Mouse (Mus musculus) lung, postnatal 0 days (tissue): ENCODE measurements around the gene Lmntd1. TPM values are rescaled to one million over a fixed set of nuclear protein-coding genes. Genes with fewer than 3 reads are reported as not detected.

ENCODE experiments used
- ATAC-seq: fragments of 200-750 bp; cut with Nextera tagmentation; 2 replicates; pipeline ENCODE4 v1.8.0; 2017; ENCODE audit warnings: moderate library complexity
- DNase-seq: peaks from one replicate; pipeline ENCODE4 v3.0.0-alpha.2; 2016; ENCODE audit warnings: low spot score
- H3K27ac ChIP-seq: fragments of 300-500 bp; sonication (generic); 2 replicates; pipeline ENCODE4 v1.5.1; 2014; ENCODE audit warnings: antibody characterized with exemption, mild to moderate bottlenecking, low read length, mixed read lengths
- H3K27me3 ChIP-seq: fragments of 300-500 bp; sonication (generic); replicated peaks from 2 replicates; pipeline ENCODE4 v1.6.1; 2014; ENCODE audit warnings: low read length, mixed read lengths; ENCODE audit not compliant: insufficient read depth
- H3K36me3 ChIP-seq: fragments of 300-500 bp; sonication (generic); 2 replicates; pipeline ENCODE4 v1.6.1; 2014; ENCODE audit warnings: low read length, mixed read lengths; ENCODE audit not compliant: insufficient read depth
- H3K4me1 ChIP-seq: fragments of 300-500 bp; sonication (generic); 2 replicates; pipeline ENCODE4 v1.6.1; 2014; ENCODE audit warnings: antibody characterized with exemption, low read depth, low read length, mixed read lengths; ENCODE audit not compliant: insufficient read depth
- H3K4me2 ChIP-seq: fragments of 300-500 bp; sonication (generic); replicated peaks from 2 replicates; pipeline ENCODE4 v1.6.1; 2014; ENCODE audit warnings: low read depth, mild to moderate bottlenecking, low read length, moderate library complexity, mixed read lengths
- H3K4me3 ChIP-seq: fragments of 300-500 bp; sonication (generic); 2 replicates; pipeline ENCODE4 v1.5.1; 2014; ENCODE audit warnings: low read depth, low read length
- H3K9ac ChIP-seq: fragments of 300-500 bp; sonication (generic); replicated peaks from 2 replicates; pipeline ENCODE4 v1.6.1; 2014; ENCODE audit warnings: low read depth, mild to moderate bottlenecking
- H3K9me3 ChIP-seq: fragments of 300-500 bp; sonication (generic); 2 replicates; pipeline ENCODE4 v1.6.1; 2016; ENCODE audit warnings: low read length, mixed read lengths
- CTCF ChIP-seq: IDR thresholded peaks from 2 replicates; pipeline ENCODE4 v1.5.1; 2016; ENCODE audit warnings: antibody characterized with exemption, mild to moderate bottlenecking
- EP300 ChIP-seq: IDR thresholded peaks from 2 replicates; pipeline ENCODE4 v1.6.1; 2016; ENCODE audit warnings: antibody characterized with exemption, mild to moderate bottlenecking, control low read depth
- WGBS: fragments of 180-500 bp; shearing (Covaris S2); extraction: QIAGEN DNeasy Blood & Tissue Kit; methylation state at CpG from one replicate; pipeline ENCODE4 v1.1.7; 2014; 5-methylcytosine and 5-hydroxymethylcytosine counted together
- polyA plus RNA-seq: library from polyadenylated mRNA; unstranded; fragments of >200 nt; fragmentation: Nextera tagmentation; extraction: Ambion mirVana; gene quantifications from 2 replicates; pipeline ENCODE4 v1.2.1, GENCODE M21; 2015

Lmntd1 gene
- polyA plus RNA-seq, 1 experiment from 2014 or later: 0.74 TPM

GRCm38 (mm10) chr6:145567832-145568231, 46.3 kb downstream of the Lmntd1 start:
- Histone ChIP-seq H3K4me3 (no peak overlapping the region), H3K27ac (peak overlapping the region; percentile 47; the same call in 1 of the 2 replicates), H3K9ac (no peak overlapping the region), H3K4me2 (no peak overlapping the region), H3K27me3 (no peaks in the 10 kb centered on the region), H3K9me3 (no peaks in the 10 kb centered on the region; the same call in 1 of the 2 replicates), H3K36me3 (no peaks in the 10 kb centered on the region), H3K4me1 (peaks cover 12% of the 10 kb centered on the region; the same call in 1 of the 2 replicates)
- WGBS: 85% methylated on average over 3 of the region's 3 CpGs
- TF ChIP-seq CTCF (no peak), EP300 (no peak)
- DNase-seq (no peak), ATAC-seq (no peak)

- peak overlapping the region; percentile 47; the same call in 1 of the 2 replicates for H3K27ac ChIP-seq
- DNase-seq: peak; percentile 59
- 34% methylated on average over 8 of the region's 8 CpGs for WGBS
- no peak overlapping the region for H3K4me3 ChIP-seq
- no peaks in the 10 kb centered on the region; the same call in 1 of the 2 replicates for H3K9me3 ChIP-seq
- ATAC-seq: peak; percentile 76
- H3K36me3 ChIP-seq: no peaks in the 10 kb centered on the region
- TF ChIP-seq CTCF (no peak), EP300 (peak; percentile 80)
- H3K4me2 ChIP-seq: no peak overlapping the region
- peaks cover 12% of the 10 kb centered on the region; the same call in 1 of the 2 replicates for H3K4me1 ChIP-seq
- H3K27me3 ChIP-seq: no peaks in the 10 kb centered on the region
- no peak overlapping the region for H3K9ac ChIP-seq
These were observed 46.8 kb downstream of the Lmntd1 start for GRCm38 (mm10) chr6:145567296-145567695.

GRCm38 (mm10) chr6:145565663-145566062, 48.5 kb downstream of the Lmntd1 start:
- H3K4me2 ChIP-seq: no peak overlapping the region
- H3K27ac ChIP-seq: no peak overlapping the region
- 88% methylated on average over 5 of the region's 5 CpGs for WGBS
- no peaks in the 10 kb centered on the region for H3K36me3 ChIP-seq
- H3K4me3 ChIP-seq: no peak overlapping the region
- TF ChIP-seq CTCF (no peak), EP300 (no peak)
- no peaks in the 10 kb centered on the region; the same call in 1 of the 2 replicates for H3K9me3 ChIP-seq
- no peak overlapping the region for H3K9ac ChIP-seq
- DNase-seq (no peak), ATAC-seq (no peak)
- peaks cover 12% of the 10 kb centered on the region; the same call in 1 of the 2 replicates for H3K4me1 ChIP-seq
- no peaks in the 10 kb centered on the region for H3K27me3 ChIP-seq

DNA sequence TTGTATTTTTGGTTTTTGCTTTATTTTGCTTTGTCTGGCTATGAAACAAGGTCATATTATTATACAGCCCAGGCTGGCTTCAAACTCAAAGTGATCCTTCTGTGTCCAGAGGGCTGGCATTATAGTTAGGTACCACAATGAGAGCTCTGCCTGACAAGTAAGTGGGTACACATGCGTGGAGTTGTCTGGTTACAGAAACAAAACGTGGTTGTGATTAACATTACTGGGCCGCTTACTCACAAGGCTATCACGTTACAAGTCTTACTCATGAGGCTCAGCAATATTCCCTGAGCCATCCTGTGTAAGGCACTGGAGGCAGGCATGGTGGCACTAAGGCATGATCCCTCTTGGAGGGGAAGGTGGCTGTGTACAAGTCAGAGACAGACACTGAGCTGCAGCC, 49.4 kb downstream of the Lmntd1 start:
- Histone ChIP-seq H3K27me3 (no peaks in the 10 kb centered on the region), H3K9ac (no peak overlapping the region), H3K9me3 (no peaks in the 10 kb centered on the region; the same call in 1 of the 2 replicates), H3K4me3 (no peak overlapping the region), H3K4me1 (peaks cover 12% of the 10 kb centered on the region; the same call in 1 of the 2 replicates), H3K36me3 (no peaks in the 10 kb centered on the region), H3K27ac (no peak overlapping the region), H3K4me2 (no peak overlapping the region)
- no peak for ATAC-seq
- DNase-seq: no peak
- TF ChIP-seq EP300 (no peak), CTCF (no peak)
- WGBS: 77% methylated on average over 4 of the region's 4 CpGs

- H3K4me2 ChIP-seq: no peak overlapping the region
- DNase-seq (peak; percentile 42), ATAC-seq (peak; percentile 67)
- H3K27ac ChIP-seq: no peak overlapping the region
- TF ChIP-seq CTCF (no peak), EP300 (no peak)
- H3K4me3 ChIP-seq: no peak overlapping the region
- H3K36me3 ChIP-seq: no peaks in the 10 kb centered on the region
- no peaks in the 10 kb centered on the region for H3K27me3 ChIP-seq
- H3K9me3 ChIP-seq: no peaks in the 10 kb centered on the region
- WGBS: 36% methylated on average over 15 of the region's 15 CpGs
- H3K9ac ChIP-seq: no peak overlapping the region
- H3K4me1 ChIP-seq: no peaks in the 10 kb centered on the region
These were observed 56.8 kb downstream of the Lmntd1 start for GRCm38 (mm10) chr6:145557059-145557992.

GRCm38 (mm10) chr6:145553226-145553625, 60.9 kb downstream of the Lmntd1 start:
- Histone ChIP-seq H3K9ac (no peak overlapping the region), H3K4me3 (no peak overlapping the region)

More at GRCm38 (mm10) chr6:145553226-145553625, 60.9 kb downstream of the Lmntd1 start:
- Histone ChIP-seq H3K36me3 (no peaks in the 10 kb centered on the region), H3K4me1 (no peaks in the 10 kb centered on the region), H3K4me2 (no peak overlapping the region), H3K27me3 (no peaks in the 10 kb centered on the region), H3K27ac (no peak overlapping the region), H3K9me3 (no peaks in the 10 kb centered on the region)
- DNase-seq (peak; percentile 51), ATAC-seq (peak; percentile 49; the same call in 1 of the 2 replicates)
- WGBS: 40% methylated on average over 7 of the region's 7 CpGs
- TF ChIP-seq EP300 (no peak), CTCF (no peak)
